Mouse (Mus musculus) midbrain, embryonic 12.5 days (tissue): Measurements from ENCODE around the gene Smok2a. TPM values are rescaled to one million over a fixed set of nuclear protein-coding genes. Genes with fewer than 3 reads are reported as not detected.
"Not testable (repeated sequence)": the region's sequence is repeated elsewhere in the genome, so short reads cannot be mapped to it uniquely, and the experiment has no call there.

Experiments used
- ATAC-seq: fragments of 200-750 bp; cut with Nextera tagmentation; 2 replicates; pipeline ENCODE4 v1.8.0; 2017; ENCODE audit warnings: low read depth, moderate TSS enrichment, moderate library complexity; ENCODE audit not compliant: low FRiP score
- H3K27ac ChIP-seq: fragments of 300-500 bp; sonication (generic); replicated peaks from 2 replicates; pipeline ENCODE4 v1.5.1; 2016; ENCODE audit warnings: mild to moderate bottlenecking
- H3K27me3 ChIP-seq: fragments of 300-500 bp; sonication (generic); 2 replicates; pipeline ENCODE4 v1.6.1; 2016; ENCODE audit warnings: mild to moderate bottlenecking
- H3K36me3 ChIP-seq: fragments of 300-500 bp; sonication (generic); 2 replicates; pipeline ENCODE4 v1.6.1; 2016
- H3K4me1 ChIP-seq: fragments of 300-500 bp; sonication (generic); 2 replicates; pipeline ENCODE4 v1.6.1; 2016
- H3K4me2 ChIP-seq: fragments of 300-500 bp; sonication (generic); replicated peaks from 2 replicates; pipeline ENCODE4 v1.6.1; 2016; ENCODE audit warnings: mild to moderate bottlenecking, moderate library complexity
- H3K4me3 ChIP-seq: fragments of 300-500 bp; sonication (generic); 2 replicates; pipeline ENCODE4 v1.5.1; 2016; ENCODE audit warnings: mild to moderate bottlenecking
- H3K9ac ChIP-seq: fragments of 300-500 bp; sonication (generic); replicated peaks from 2 replicates; pipeline ENCODE4 v1.6.1; 2016; ENCODE audit warnings: mild to moderate bottlenecking, moderate library complexity
- H3K9me3 ChIP-seq: fragments of 300-500 bp; sonication (generic); 2 replicates; pipeline ENCODE4 v1.6.1; 2016; ENCODE audit warnings: mild to moderate bottlenecking
- WGBS: fragments of 180-500 bp; shearing (Covaris S2); methylation state at CpG from one replicate; pipeline ENCODE4 v1.1.7; 2016; 5-methylcytosine and 5-hydroxymethylcytosine counted together
- polyA plus RNA-seq: library from polyadenylated mRNA; unstranded; fragments of >200 nt; fragmentation: Nextera tagmentation; extraction: Ambion mirVana; gene quantifications from 2 replicates; pipeline ENCODE4 v1.2.1, GENCODE M21; 2016

Smok2a gene
- polyA plus RNA-seq, 1 experiment from 2014 or later: not detected

GRCm38 (mm10) chr17:13229957-13230356 lies 9.0 kb downstream of the Smok2a start, which contains the start of gene Smok2b:
Smok2b (plus strand) TSS chr17:13230257.
- not testable (repeated sequence) for H3K4me2 ChIP-seq, H3K4me1 ChIP-seq, H3K36me3 ChIP-seq, H3K9ac ChIP-seq, H3K27ac ChIP-seq, ATAC-seq, H3K4me3 ChIP-seq, H3K27me3 ChIP-seq
- H3K9me3 ChIP-seq: peaks cover 93% of the 10 kb centered on the region
- 81% methylated on average over 2 of the region's 2 CpGs for WGBS

DNA sequence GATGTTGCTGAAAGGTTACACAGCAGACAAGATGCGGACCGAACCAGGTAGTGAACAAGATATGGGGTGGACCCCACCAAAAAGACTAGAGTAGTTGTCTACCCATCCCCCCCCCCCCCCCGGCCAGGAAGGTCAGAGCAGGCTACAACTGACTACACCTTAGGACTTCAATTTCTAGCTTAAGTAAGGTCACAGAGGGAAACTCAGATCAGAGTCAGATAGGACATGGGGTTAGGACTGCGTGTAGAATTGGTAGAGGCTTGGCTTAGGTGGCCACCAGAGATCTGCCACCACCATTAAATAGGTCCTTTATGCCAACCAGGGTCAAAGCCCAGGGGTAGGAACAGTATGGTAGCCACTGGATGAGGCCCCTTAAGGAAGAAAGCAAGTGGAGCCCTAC lies 18.5 kb downstream of the Smok2a start:
- H3K36me3 ChIP-seq, H3K27me3 ChIP-seq, H3K4me2 ChIP-seq, H3K27ac ChIP-seq, H3K4me3 ChIP-seq, H3K4me1 ChIP-seq, H3K9ac ChIP-seq: not testable (repeated sequence)
- 87% methylated on average over 4 of the region's 4 CpGs for WGBS
- ATAC-seq: 0 out of 2 replicates have a peak, but pooled peaks have one; percentile 23
- H3K9me3 ChIP-seq: peaks cover 63% of the 10 kb centered on the region

GRCm38 (mm10) chr17:13240807-13241727 lies 20.1 kb downstream of the Smok2a start:
- not testable (repeated sequence) for H3K4me1 ChIP-seq, H3K27ac ChIP-seq, H3K36me3 ChIP-seq, H3K27me3 ChIP-seq, H3K4me3 ChIP-seq, H3K4me2 ChIP-seq, H3K9ac ChIP-seq
- peaks cover 48% of the 10 kb centered on the region for H3K9me3 ChIP-seq
- WGBS: 87% methylated on average over 7 of the region's 13 CpGs
- ATAC-seq: peak; percentile 35; the same call in 1 of the 2 replicates

- H3K4me2 ChIP-seq, H3K27me3 ChIP-seq, H3K4me3 ChIP-seq, H3K27ac ChIP-seq, ATAC-seq, H3K4me1 ChIP-seq, H3K9ac ChIP-seq, H3K36me3 ChIP-seq: not testable (repeated sequence)
- 49% methylated on average over 1 of the region's 5 CpGs for WGBS
- peaks cover 14% of the 10 kb centered on the region for H3K9me3 ChIP-seq
These were observed 33.8 kb downstream of the Smok2a start for GRCm38 (mm10) chr17:13254786-13255185.

Other genes with a start within 250 kb of the Smok2a start
- 118 and 132 TPM in 2 replicates for gene Wtap, start 227.0 kb upstream of the Smok2a start, polyA plus RNA-seq
- gene Sod2, start 214.3 kb upstream of the Smok2a start, polyA plus RNA-seq: 98.8 and 110 TPM in 2 replicates
- not detected in 2 replicates for gene Gpr31b, start 168.9 kb upstream of the Smok2a start, polyA plus RNA-seq
- not detected in 2 replicates for gene Tcp10b, start 160.1 kb upstream of the Smok2a start, polyA plus RNA-seq
- not detected in 2 replicates for gene Unc93a, start 89.4 kb upstream of the Smok2a start, polyA plus RNA-seq
- gene Smok2b, start 9.1 kb downstream of the Smok2a start, polyA plus RNA-seq: not detected in 2 replicates
- gene Tcp10c, start 133.4 kb downstream of the Smok2a start, polyA plus RNA-seq: not detected in 2 replicates